Mouse (Mus musculus): ENCODE measurements around the gene Ints5.
A peak's percentile ranks its signal among the peaks of the same experiment; 100 is the strongest.
"Not testable (repeated sequence)": the region's sequence is repeated elsewhere in the genome, so short reads cannot be mapped to it uniquely, and the experiment has no call there.

Gene Ints5

DNA sequence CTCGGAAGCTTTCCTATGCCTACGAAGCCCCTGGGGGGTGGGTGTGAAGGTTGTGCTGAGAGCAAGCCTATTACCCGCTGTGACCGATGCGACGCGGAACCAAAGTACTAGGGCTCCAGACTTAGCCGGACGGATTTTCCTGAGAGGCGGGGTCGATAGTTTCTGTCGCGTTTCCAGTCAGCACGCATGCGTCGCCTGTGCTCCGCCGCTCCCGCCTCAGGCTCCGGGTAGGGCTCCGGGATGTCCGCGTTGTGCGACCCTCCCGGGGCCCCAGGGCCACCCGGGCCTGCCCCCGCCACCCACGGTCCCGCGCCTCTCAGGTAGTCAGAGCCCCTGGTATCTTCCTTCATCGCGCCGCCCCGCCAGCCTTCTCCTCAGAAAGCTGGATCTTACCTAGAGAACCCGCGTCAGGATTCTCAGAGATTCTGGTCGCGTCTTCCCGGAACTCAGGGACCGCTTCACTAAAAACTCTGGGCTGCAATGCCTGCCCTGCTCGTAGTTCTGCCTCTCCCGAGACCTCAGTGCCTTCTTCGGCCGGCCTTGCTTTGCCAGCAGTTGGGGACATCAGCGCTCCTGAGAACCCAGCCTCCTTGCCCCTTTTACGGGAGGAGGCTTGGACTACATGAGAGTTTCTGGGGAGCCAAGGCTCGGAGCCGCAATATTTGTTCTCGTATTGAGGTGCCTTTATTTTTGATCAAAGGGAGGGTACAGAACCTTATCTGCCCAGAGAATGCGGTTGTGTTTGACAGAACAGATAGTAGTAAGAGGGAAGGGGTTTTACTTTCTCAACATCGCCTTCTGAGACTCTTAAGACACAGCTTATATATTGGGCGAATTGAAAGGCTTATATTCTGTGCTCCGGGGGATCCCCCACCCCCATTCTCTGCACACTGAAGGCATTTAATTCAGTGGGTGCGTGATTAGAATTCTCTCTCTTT lies at the start of gene Ints5:
Gene Ints5, plus strand, starts transcription at position 177 of the 938 bp plus-strand sequence.
- peak; percentile 82 for DNase-seq (ENCODE audit: low read depth, low spot score)

DNA sequence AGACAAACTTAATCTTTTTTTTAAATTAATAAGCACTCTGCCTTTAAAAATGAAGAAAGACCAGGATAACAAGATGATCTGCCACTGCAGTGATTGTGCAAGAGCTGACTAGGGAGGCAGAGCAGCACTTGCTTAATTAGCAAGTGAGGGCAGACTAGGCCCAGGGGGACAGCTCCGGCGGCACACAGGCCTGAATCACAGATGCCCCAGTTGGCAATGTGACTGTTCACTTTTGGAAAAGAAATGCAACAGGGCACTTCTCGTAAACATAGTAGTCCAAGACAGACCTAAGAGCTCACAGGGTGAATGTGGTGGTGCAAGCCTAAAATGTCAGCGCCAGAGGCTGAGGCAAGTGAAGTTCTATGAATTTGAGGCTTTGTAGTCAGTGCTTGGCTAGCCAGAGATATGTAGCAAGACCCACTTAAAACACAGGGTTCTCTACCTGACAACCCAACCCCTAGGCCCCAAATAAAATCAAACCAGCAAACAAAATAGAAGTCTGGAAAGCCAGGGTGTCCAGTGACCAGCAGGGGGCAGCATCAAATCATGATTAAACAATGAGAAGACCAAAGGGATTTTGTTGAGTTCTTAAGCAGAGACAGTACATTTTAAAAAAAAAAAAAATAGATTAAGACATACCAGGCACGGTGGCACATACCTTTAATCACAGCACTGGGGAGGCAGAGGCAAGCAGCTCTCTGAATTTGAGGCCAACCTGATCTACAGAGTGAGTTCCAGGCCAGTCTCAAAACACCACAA lies 48.3 kb upstream of the Ints5 start:
- peak; percentile 60 for DNase-seq (ENCODE audit: low read depth, low spot score)

DNA sequence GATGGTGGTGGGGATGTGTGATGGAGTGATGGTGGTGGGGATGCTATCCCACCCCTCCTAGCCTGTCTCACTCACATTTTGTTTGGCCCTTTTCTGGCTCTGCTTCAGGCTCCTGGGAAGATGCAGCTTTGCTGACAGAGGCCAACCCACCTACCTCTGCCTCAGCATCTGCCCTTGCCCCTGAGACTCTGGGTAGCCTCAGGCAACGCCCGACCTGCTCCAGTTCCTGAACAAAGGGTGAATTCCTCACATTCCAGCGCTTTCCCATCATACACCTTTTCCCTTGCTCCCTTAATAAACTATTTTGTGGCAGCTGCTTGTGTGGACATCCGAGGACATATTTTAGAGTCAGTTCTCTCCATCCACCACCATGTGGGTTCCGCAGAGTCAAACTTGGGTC lies 44.4 kb upstream of the Ints5 start:
- DNase-seq (ENCODE audit: low read depth, low spot score): no peak

DNA sequence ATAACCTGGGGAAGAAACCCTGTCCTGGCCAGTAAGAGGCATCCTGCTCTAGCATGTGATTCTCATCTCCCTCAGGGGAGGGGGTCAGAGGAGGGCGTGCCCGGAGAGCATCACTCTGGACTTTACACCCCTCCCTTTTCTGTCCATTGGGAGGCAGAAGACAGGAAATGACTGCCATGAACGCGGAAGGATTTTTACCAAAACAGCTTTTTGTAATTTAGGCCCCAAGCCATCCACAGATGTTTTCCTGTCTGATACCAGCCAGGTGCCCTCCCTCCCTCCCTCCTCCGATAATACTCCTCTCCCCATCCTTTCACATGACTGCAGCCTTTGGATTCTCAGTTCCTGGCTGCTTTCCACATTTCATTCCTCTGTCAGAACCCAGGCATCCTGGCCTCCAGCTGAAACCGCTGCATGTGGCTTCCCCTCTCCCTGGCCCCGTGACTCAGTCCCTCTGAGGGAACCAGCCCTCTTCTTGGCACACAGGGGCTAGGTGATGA lies 42.4 kb upstream of the Ints5 start, which contains the start of gene Lrrn4cl:
Gene Lrrn4cl, plus strand, starts transcription at position 367 of the 500 bp plus-strand sequence.
- peak; percentile 36 for DNase-seq (ENCODE audit: low read depth, low spot score)

DNA sequence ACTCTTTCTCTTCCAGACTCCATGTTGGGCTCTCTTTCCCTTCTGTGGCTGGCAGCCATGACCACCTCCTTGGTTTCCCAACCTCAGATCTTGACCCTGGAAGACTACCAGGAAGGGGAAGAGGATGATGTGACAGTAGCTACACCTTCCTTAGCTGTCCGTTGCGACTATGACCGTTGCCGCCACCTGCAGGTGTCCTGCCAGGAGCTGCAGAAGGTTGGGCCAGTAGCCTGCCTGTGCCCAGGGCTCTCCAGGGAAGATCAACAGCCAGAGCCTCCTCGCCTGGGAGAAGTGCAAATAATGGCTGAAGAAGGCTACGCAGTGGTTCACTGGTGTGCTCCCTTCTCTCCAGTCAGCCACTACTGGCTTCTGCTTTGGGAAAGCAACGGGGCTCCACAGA lies 41.2 kb upstream of the Ints5 start:
- DNase-seq (ENCODE audit: low read depth, low spot score): no peak

DNA sequence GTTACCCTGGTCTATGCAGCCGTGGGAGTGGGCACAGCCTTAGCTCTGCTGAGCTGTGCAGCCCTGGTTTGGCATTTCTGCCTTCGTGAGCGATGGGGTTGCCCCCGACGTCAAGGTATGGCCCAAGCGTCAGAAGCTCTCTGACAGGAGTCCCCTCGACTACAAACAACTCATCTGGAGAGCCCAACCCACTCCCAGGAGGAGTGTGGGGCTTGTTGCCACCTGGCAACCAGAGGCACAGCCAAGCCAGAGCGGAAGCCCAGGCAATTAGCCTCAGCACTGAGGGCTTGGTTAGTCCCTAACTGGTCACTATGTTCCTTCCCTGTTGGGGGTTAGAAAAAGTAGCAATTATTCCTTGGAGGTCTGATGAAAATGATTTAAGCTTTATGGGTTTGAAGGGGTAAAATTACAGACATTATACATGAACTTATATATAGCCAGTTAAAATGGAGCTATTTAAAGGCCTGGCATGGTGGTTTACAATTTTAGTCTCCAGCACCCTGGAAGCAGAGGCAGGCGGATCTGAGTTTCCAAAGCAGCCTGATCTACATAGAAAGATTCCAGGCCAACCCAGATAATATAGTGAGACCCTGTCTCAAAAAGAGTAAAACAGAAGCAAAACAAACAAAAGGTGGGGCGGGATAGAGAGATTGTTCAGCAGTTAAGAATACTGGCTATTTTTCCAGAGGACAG lies 40.4 kb upstream of the Ints5 start:
- DNase-seq (ENCODE audit: low read depth, low spot score): no peak

DNA sequence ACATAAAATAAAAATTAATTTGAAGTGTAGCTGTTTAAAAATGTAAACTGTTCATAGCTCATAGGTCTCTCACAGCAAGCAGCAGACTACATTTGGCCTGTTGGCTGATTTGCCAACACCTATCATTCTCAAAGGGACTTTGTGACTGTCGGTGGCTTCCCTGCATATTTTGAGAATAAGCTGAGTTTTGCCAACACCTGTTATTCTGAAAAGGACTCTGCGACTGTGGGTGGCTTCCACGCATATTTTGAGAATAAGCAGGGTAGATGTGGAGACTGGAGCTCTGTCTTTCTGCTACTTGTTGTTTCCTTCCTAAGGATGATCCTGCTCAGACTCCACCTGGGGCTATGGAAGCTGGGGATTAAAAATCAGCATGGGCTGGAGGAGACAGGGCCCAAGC lies 39.7 kb upstream of the Ints5 start:
- DNase-seq (ENCODE audit: low read depth, low spot score): no peak

DNA sequence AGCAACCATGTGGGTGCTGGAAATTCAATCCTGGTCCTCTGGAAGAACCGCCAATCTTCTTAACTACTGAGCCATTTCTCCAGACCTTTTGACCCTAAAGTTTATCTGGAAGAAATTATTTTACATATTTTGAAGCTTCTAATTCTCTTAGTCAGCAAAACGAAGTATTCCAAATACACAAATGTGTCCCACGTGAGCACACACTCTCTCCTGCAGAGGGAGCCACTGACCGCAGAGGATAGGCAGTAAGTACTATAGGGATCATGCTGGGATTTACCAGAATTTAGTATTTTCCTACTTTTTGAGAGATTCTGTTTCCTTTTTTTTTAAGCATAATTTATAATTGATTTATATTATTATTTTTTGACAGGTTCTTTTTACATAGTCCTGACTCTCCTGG lies 35.1 kb upstream of the Ints5 start:
- DNase-seq (ENCODE audit: low read depth, low spot score): no peak

DNA sequence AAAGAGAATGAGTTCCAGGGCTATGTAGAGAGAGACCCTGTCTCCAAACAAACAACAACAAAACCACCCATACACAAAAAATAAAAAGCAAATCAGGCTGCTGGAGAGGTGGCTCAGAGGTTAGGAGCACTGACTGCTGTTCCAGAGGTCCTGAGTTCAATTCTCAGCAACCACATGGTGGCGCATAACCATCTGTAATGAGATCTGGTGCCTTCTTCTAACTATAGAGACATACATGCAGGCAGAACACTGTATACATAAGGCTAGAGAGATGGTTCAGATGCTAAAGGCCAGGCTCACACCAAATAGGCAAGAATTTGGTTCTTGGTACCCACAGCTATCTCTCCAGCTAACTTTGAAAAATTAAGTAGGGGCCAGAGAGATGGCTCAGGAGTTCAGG lies 33.8 kb upstream of the Ints5 start:
- no peak for DNase-seq (ENCODE audit: low read depth, low spot score)

DNA sequence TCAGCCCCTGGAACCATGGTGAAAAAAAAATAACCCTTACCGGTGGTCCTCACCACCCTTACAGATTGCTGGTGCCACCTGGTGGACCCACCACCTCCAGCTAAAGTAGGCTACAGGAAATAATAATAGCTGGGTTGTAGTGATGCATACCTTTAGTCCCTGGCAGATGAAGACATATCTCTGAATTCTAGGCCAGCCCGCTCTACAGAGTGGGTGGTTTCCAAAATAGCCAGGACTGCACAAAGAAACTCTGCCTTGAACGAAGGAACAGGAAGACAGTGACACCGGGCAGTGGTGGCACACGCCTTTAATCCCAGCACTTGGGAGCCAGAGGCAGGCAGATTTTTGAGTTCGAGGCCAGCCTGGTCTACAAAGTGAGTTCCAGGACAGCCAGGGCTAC lies 28.5 kb upstream of the Ints5 start:
- DNase-seq (ENCODE audit: low read depth, low spot score): no peak

DNA sequence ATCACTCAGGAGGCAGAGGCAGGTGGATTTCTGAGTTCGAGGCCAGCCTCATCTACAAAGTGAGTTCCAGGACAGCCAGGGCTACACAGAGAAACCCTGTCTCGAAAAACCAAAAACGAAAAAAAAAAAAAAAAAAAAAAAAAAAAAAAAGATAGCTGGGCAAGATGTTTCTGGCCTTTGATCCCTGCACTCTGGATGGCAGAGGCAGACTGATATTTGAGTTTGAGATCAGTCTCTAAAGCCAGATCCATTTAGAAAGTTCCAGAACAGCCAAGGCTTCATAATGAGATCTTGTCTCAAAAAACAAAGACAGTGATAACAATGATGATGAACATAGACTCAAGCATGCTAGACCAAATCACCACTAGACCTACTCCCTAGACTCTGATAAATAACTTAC lies 22.4 kb upstream of the Ints5 start:
- not testable (repeated sequence) for DNase-seq (ENCODE audit: low read depth, low spot score)

DNA sequence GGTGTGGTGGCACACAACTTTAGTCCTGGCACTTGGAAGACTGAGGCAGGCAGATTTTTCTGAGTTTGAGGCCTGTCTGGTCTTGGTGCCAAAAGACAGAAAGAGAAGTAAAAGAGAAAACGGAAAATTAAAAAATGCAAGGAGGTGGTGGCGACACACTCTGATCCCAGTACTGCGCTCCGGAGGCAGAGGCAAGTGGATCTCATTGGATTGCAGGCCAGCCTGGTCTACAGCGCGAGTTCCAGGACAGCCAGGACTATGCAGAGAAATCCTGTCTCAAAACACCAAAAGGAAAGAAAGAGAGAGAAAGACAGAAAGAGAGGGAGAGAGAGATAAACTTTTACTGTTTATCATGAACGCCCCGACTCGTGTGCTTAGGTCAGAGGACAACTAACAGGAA lies 22.0 kb upstream of the Ints5 start:
- no peak for DNase-seq (ENCODE audit: low read depth, low spot score)

DNA sequence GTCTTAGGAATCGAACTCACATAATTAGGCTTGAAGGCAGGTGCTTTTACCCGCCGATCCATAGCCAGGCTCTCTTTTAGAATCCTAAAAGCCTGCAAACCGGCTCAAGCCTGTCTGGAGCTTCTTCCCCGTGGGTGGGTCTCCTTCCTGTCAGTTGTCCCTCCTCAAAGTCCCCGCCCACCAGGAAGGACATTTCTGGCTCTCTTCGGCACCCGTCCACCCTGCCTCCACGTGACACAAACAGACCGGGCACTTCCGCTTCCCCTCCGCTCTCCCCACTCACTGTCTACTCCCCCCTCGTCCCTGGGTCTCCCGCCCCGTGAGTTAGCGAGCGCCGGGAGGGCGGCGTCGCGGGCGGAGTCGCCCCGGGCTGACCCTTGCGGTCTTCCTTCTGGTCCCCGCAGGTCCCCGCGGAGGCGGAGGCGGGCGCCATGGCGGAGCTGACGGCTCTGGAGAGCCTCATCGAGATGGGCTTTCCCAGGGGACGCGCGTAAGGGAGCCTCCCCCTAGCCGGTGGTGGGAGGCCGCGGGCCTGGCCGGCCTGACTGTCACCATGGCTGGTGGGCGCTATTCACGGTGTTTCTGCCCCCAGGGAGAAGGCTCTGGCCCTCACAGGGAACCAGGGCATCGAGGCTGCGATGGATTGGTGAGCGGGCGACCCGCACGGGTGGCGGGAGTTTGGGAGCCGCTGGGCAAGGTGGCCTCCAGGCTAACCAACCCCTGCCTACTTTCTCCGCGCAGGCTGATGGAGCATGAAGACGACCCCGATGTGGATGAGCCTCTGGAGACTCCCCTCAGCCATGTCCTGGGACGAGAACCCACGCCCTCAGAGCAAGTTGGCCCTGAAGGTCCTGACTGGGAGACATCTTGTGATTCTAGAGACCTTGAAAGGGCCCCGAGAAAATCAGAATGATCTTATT lies 21.3 kb upstream of the Ints5 start, which contains the start of gene Ubxn1:
Gene Ubxn1, plus strand, starts transcription at position 230 of the 920 bp plus-strand sequence.
- peak; percentile 87 for DNase-seq (ENCODE audit: low read depth, low spot score)

DNA sequence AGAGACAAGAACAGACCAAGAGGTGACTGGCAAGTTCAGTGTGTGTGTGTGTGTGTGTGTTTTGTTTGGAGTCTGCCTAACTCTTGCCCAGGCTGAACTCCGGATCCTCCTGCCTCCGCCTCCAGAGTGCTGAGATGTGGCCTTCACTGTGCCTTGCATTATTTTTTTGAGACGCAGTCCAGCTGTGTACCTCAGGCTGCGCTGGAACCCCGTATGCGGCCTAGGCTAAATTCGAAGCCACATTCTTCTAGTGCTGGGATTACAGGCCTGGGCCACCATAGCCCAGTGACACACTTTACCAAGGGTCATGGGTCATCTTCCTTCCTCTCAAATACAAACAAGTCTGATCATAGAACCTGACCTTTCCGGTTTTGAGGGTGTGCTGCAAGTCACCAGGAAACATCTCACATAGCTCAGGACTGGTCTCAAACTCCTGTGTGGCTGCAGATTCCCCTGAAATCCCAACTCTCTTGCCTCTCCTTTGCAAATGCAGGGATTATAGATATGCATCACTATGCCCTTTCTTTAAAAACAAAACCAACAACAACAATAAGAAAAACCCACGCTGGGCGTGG lies 20.5 kb upstream of the Ints5 start:
- no peak for DNase-seq (ENCODE audit: low read depth, low spot score)

DNA sequence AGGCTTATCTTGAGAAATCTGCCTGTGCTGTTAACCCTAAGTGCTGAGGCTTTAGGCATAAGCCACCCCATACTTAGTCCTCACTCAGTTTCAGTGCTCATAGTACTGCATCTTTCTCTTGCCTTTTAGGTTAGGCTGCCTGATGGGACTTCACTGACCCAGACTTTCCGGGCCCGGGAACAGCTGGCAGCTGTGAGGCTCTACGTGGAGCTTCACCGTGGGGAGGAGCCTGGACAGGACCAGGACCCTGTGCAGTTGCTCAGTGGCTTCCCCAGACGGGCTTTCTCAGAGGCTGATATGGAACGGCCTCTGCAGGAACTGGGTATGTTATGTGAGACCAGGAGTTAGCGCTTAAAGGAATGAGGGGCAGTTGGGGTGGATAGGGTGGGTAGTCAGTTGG lies 17.8 kb upstream of the Ints5 start:
- DNase-seq (ENCODE audit: low read depth, low spot score): no peak

DNA sequence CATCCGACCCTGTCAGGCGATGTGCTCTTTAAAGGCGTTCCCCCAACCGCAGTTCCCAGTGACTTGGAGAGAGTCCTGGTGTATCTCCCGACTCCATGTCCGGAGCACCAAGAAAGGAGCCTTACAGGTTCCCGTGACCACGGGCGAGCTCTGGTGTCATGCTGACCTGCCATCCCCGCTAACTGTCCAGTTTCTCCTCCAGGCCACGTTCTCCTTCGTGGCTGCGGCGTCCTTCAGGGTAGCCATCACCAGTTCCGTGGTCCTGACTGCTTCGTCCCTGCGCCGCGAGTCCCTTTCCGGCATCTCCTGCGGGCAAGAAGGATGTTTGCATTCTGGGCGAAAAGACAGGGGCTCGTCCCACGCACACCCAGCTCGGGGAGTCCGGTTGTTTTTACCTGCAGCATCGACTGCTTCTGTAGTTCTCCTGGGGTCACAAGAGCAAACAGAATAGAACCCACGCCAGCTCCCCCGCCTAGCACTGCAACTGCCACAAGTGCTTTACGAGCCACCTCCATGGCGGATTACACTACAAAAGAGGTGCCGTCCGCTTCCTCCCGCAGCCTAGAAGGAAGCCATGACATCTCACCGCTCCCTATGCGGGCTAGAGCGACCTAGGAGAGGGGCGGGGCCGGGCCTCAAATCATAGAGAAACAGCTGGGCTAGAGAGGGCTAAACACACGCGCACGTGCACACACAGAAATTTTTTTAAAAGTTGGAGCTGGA lies 12.3 kb upstream of the Ints5 start, which contains the start of gene Uqcc3:
Gene Uqcc3, minus strand, starts transcription at position 613 of the 723 bp plus-strand sequence.
- peak; percentile 80 for DNase-seq (ENCODE audit: low read depth, low spot score)

DNA sequence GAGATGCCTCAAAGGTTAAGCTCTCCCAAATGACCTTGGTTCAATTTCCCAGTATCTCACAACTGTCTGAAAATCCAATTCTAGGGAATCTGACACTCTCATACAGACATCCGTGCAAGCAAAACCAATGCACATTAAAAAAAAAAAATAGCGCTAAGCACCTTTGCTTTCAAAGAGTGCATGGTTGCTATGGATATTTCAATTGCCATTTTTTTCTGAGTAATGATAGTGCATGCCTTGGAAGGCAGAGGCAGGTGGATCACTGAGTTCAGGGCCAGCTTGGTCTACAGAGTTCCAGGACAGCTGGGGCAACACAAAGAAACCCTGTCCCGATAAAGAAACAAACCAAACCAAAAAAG lies 11.8 kb upstream of the Ints5 start:
- no peak for DNase-seq (ENCODE audit: low read depth, low spot score)

DNA sequence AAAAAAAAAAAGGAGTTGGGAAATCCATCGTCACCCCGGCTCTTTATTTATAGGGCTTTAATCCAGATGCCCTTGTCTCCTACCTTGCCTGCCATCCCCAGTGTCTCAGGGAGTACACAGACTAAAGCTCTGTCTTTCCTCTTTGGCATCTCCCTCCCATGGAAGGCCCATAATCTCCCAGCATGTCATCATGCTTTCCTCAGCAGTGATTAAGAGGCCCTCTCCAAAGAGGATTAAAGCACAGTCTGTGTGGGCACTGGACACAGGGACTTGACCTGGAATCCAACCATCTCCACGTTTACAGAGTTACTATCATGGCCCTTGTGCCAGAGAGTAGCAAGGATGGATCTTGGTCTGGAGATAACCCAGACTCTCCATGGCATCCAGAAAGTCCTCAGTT lies 9.2 kb upstream of the Ints5 start, which contains the start of the genes Lbhd1 and Gm49403:
Gene Lbhd1, plus strand, starts transcription at position 117 of the 400 bp plus-strand sequence.
Gene Gm49403, plus strand, starts transcription at position 315 of the 400 bp plus-strand sequence.
- peak; percentile 95 for DNase-seq (ENCODE audit: low read depth, low spot score)

DNA sequence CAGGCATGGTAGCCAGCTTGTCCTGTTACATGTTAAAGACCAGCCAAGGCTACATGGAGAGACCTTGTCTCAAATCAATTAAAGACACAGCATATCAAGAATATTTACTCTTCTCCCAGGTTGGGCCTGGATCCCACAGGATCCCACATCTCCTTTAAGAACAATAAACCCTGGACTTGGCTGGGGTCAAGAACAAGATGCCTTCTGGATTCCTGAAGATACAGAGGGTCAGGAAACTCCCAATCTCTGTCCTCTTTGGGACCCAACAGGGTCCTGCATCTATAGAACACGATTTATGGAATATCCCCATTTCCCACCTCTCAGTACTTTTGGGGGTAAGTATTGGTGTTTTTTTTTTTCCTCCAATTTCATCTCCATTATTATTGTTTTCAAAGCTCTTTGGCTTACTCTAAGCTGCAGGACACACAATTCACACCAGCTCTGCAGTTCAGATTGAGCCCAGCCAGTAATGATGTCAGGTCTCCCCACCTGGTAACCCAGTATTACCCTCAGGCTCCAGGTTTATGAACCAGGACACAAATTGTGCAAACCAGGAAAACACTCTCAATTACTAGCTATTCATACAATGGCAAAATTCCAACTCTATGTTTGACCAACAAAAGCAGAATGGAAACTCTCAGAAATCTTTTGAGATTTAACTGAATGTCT lies 5.8 kb upstream of the Ints5 start:
- no peak for DNase-seq (ENCODE audit: low read depth, low spot score)

Data from retina, adult 2 months (tissue).